Comparison of ENCODE assay signal across 26 mouse cellular contexts in the genomic region with DNA sequence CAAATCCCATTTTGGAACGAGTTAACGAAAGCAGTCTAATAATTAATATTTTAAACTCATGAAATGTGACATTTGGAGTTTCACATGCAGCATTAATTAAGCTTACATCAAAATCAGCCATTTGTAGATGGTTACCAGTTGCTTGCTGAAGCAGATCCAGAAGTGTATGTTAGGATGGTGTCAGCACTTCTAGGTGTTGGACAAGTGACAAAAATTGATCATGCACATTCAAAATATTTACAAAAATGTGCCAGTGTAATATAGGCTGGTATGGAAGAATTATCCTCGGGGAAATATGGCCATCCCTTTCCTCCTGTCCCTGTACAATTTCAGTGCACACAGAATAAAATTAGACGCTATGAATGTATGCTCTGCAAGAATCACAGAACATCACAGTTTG.
A peak's percentile ranks its signal among the peaks of the same experiment; 100 is the strongest.
DNase-seq lines count a peak whose midpoint lies in the region; ATAC-seq and TF ChIP-seq lines count a peak whose summit lies in the region.
"Had no signal": no experiment of that assay in that cellular context is flagged by ENCODE, and none has a peak within 500 bp of the region (broad histone marks: within the 10 kb centered on the region; RNA-seq: fewer than 3 reads in every experiment).

No protein-coding gene starts in this region.

- peaks cover 6% of the 10 kb centered on the region; the same call in 1 of the 2 replicates for H3K4me1 ChIP-seq in forebrain, embryonic 14.5 days (ENCODE audit: control insufficient read depth, insufficient read depth, low read length)
- H3K4me1 ChIP-seq in forebrain, embryonic 10.5 days, result peaks cover 15% of the 10 kb centered on the region
- no peaks in the 10 kb centered on the region for H3K4me1 ChIP-seq in liver, adult 2 months (ENCODE audit: control insufficient read depth, insufficient read depth, low read length)
- H3K4me1 ChIP-seq in liver, embryonic 12.5 days, result no peaks in the 10 kb centered on the region

- peak; percentile 64 for DNase-seq in forebrain, embryonic 14.5 days (ENCODE audit: low spot score)
- DNase-seq in forebrain, embryonic 10.5 days (ENCODE audit: extremely low spot score, low spot score), result no peak
- DNase-seq in liver, adult 2 months (ENCODE audit: extremely low read depth, low read depth, low spot score), result peak; percentile 18
- peak; percentile 68 for DNase-seq in brain, embryonic 14.5 days (ENCODE audit: low read depth)
- DNase-seq: adrenal gland, adult 8-10 months; adrenal gland, postnatal 14 days; adrenal gland, postnatal 36 days; B cell, adult 2 months; cerebellum, adult 11 months; cerebellum, adult 18-20 months; cerebellum, adult 8-10 months; cerebellum, adult 9-11 months; cerebellum, postnatal 14 days; cerebellum, postnatal 36 days; embryo, embryonic 11 days had no signal

- no peak overlapping the region for H3K27ac ChIP-seq in forebrain, embryonic 14.5 days (ENCODE audit: low read depth, low read length)
- H3K27ac ChIP-seq in forebrain, embryonic 10.5 days, result no peak overlapping the region
- no peak overlapping the region for H3K27ac ChIP-seq in liver, adult 2 months (replicated peaks; ENCODE audit: insufficient read depth, low read depth, low read length)
- H3K27ac ChIP-seq in liver, embryonic 12.5 days, result no peak overlapping the region
- H3K27ac ChIP-seq: embryonic facial prominence, embryonic 13.5 days; embryonic facial prominence, embryonic 15.5 days; forebrain, embryonic 12.5 days; forebrain, embryonic 15.5 days had no signal

- TF ChIP-seq CTCF in liver, adult 2 months (IDR thresholded peaks at IDR 0.05; ENCODE audit: low read depth, low read length), result no peak
- no peak for TF ChIP-seq CTCF in brain, embryonic 14.5 days (IDR thresholded peaks at IDR 0.05; ENCODE audit: borderline replicate concordance, extremely low read depth, insufficient read depth, insufficient read length)

- no peaks in the 10 kb centered on the region for H3K27me3 ChIP-seq in forebrain, embryonic 14.5 days (replicated peaks; ENCODE audit: control insufficient read depth, insufficient read depth, low read length)
- no peaks in the 10 kb centered on the region for H3K27me3 ChIP-seq in forebrain, embryonic 10.5 days (ENCODE audit: poor library complexity, severe bottlenecking)
- H3K27me3 ChIP-seq in liver, adult 2 months (ENCODE audit: control insufficient read depth, insufficient read depth, low read length), result no peaks in the 10 kb centered on the region
- no peaks in the 10 kb centered on the region for H3K27me3 ChIP-seq in liver, embryonic 12.5 days (replicated peaks)
- H3K27me3 ChIP-seq: CH12.LX; embryonic facial prominence, embryonic 13.5 days; embryonic facial prominence, embryonic 15.5 days; forebrain, embryonic 12.5 days; forebrain, embryonic 15.5 days; Patski had no signal

- WGBS in forebrain, embryonic 14.5 days, result 74% methylated on average over 4 of the region's 4 CpGs
- 92% methylated on average over 4 of the region's 4 CpGs for WGBS in forebrain, embryonic 10.5 days
- 76% methylated on average over 4 of the region's 4 CpGs for WGBS in liver, adult 2 months
- WGBS in liver, embryonic 12.5 days (ENCODE audit: insufficient replicate concordance), result 72% methylated on average over 4 of the region's 4 CpGs

- no peaks in the 10 kb centered on the region for H3K79me2 ChIP-seq in liver, adult 2 months (ENCODE audit: control insufficient read depth, insufficient read depth, low read length)

- TF ChIP-seq POLR2A in liver, adult 2 months (IDR thresholded peaks at IDR 0.05; ENCODE audit: extremely low read depth, insufficient read depth, low read length), result no peak
- TF ChIP-seq POLR2A in brain, embryonic 14.5 days (IDR thresholded peaks at IDR 0.05; ENCODE audit: borderline replicate concordance, extremely low read depth, insufficient read depth, insufficient read length, poor library complexity, severe bottlenecking), result no peak

- no peak overlapping the region for H3K4me2 ChIP-seq in forebrain, embryonic 14.5 days (ENCODE audit: low read length)
- no peak overlapping the region for H3K4me2 ChIP-seq in liver, embryonic 12.5 days
- H3K4me2 ChIP-seq: embryonic facial prominence, embryonic 13.5 days; embryonic facial prominence, embryonic 15.5 days; forebrain, embryonic 12.5 days; forebrain, embryonic 15.5 days had no signal

- no peak overlapping the region for H3K4me3 ChIP-seq in forebrain, embryonic 14.5 days (ENCODE audit: low read depth, low read length)
- no peak overlapping the region for H3K4me3 ChIP-seq in forebrain, embryonic 10.5 days
- no peak overlapping the region for H3K4me3 ChIP-seq in liver, adult 2 months (ENCODE audit: insufficient read depth, low read depth, low read length)
- H3K4me3 ChIP-seq in liver, embryonic 12.5 days, result no peak overlapping the region
- H3K4me3 ChIP-seq: embryonic facial prominence, embryonic 13.5 days; embryonic facial prominence, embryonic 15.5 days; erythroblast, embryonic 14.5 days; forebrain, embryonic 12.5 days; forebrain, embryonic 15.5 days had no signal

- H3K36me3 ChIP-seq in forebrain, embryonic 14.5 days (ENCODE audit: control insufficient read depth, insufficient read depth, low read length), result no peaks in the 10 kb centered on the region
- no peaks in the 10 kb centered on the region for H3K36me3 ChIP-seq in forebrain, embryonic 10.5 days (replicated peaks)
- peaks cover 50% of the 10 kb centered on the region for H3K36me3 ChIP-seq in liver, adult 2 months (ENCODE audit: control insufficient read depth, insufficient read depth, low read length)
- H3K36me3 ChIP-seq in liver, embryonic 12.5 days, result no peaks in the 10 kb centered on the region
- H3K36me3 ChIP-seq: embryonic facial prominence, embryonic 13.5 days; embryonic facial prominence, embryonic 15.5 days; forebrain, embryonic 12.5 days; forebrain, embryonic 15.5 days; G1E had no signal

- H3K9me3 ChIP-seq in forebrain, embryonic 14.5 days (replicated peaks; ENCODE audit: control insufficient read depth, low read length), result no peaks in the 10 kb centered on the region
- H3K9me3 ChIP-seq in forebrain, embryonic 10.5 days, result no peaks in the 10 kb centered on the region
- H3K9me3 ChIP-seq in liver, embryonic 12.5 days (replicated peaks), result no peaks in the 10 kb centered on the region
- H3K9me3 ChIP-seq: embryonic facial prominence, embryonic 13.5 days; embryonic facial prominence, embryonic 15.5 days; forebrain, embryonic 12.5 days; forebrain, embryonic 15.5 days had no signal

- ATAC-seq in forebrain, embryonic 14.5 days, result no peak
- no peak for ATAC-seq in liver, embryonic 12.5 days
- ATAC-seq: activated CD4-positive, CD25-positive, alpha-beta regulatory T cell, adult 4 months; CD4-positive, CD25-positive, alpha-beta regulatory T cell, adult 4 months; forebrain, embryonic 15.5 days; Patski had no signal

- no peak overlapping the region for H3K9ac ChIP-seq in forebrain, embryonic 14.5 days (ENCODE audit: low read length)
- no peak overlapping the region for H3K9ac ChIP-seq in liver, adult 2 months (ENCODE audit: low read depth, low read length)
- H3K9ac ChIP-seq in liver, embryonic 12.5 days, result no peak overlapping the region
- H3K9ac ChIP-seq: embryonic facial prominence, embryonic 13.5 days; embryonic facial prominence, embryonic 15.5 days; forebrain, embryonic 12.5 days; forebrain, embryonic 15.5 days had no signal
